Mouse (Mus musculus): Measurements from ENCODE around the gene Tbx2.

DNA sequence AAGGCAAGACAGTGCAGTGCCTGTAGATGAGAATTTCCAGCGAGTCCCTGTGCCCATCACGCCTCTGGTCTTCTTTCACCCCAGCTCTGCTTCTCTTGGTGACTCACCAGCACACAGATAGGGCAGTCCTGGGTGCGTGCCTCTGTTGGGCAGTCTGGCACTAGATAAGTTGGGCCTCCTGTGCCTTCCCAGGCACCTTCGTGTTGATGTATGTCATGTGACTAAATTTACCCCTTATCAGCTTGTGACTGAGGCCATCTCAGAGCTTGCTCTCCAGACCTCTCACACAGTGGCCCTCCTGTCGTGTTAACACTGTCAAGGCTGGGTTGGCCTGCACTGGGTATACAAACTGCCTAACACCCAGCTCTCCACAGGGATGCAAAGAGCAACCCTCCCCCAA, 28.3 kb upstream of the Tbx2 start:
- TF ChIP-seq CTCF (IDR thresholded peaks at IDR 0.05; ENCODE audit: borderline replicate concordance, control insufficient read depth, extremely low read depth, insufficient read depth, low read length, poor library complexity) (no peak), POLR2A (IDR thresholded peaks at IDR 0.05; ENCODE audit: control insufficient read depth, extremely low read depth, insufficient read depth, low read length, poor library complexity) (no peak)

Measured in thymus, adult 2 months (tissue).